Mouse (Mus musculus): ENCODE results near the gene Adat1. TPM values are rescaled to one million over a fixed set of nuclear protein-coding genes. Genes with fewer than 3 reads are reported as not detected.

The Adat1 gene
- polyA plus RNA-seq, 1 experiment from 2014 or later: 7.5 TPM

- peaks cover 9% of the 10 kb centered on the region; the same call in 1 of the 2 replicates for H3K36me3 ChIP-seq (ENCODE audit: control insufficient read depth, insufficient read depth, low read length)
- H3K9ac ChIP-seq (ENCODE audit: low read length): no peak overlapping the region
- H3K27me3 ChIP-seq (ENCODE audit: control insufficient read depth, insufficient read depth, low read depth, low read length): no peaks in the 10 kb centered on the region
- peaks cover 18% of the 10 kb centered on the region for H3K4me1 ChIP-seq (replicated peaks; ENCODE audit: control insufficient read depth, insufficient read depth, low read length)
- H3K9me3 ChIP-seq (ENCODE audit: control insufficient read depth, low read length): no peaks in the 10 kb centered on the region
- no peak overlapping the region for H3K4me3 ChIP-seq (ENCODE audit: low read length)
- no peak overlapping the region for H3K27ac ChIP-seq (ENCODE audit: low read length)
- 88% methylated on average over 7 of the region's 7 CpGs for WGBS
- ATAC-seq (ENCODE audit: low read depth): no peak
- H3K4me2 ChIP-seq (ENCODE audit: low read depth, low read length): no peak overlapping the region
Observed at GRCm38 (mm10) chr8:112009558-112009957, 17.5 kb upstream of the Adat1 start.

DNA sequence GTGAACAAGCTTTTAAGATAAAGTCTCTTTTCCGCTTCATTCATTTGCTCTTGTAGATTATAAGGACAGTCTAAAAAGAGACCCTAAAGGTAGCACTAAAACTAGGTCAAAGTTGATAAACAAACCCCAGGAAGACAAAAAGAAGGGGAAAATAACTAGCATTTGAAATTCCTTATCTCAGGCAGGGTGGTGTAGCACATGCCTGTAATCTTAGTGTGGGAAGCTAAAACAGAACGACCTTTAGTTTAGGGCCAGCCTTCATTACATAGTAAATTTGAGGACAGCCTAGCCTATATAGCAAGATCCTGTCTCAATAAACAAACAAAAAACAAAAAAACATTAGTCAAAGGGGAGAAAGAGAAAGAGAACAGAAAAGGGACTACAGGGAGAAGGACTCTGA lies 15.6 kb upstream of the Adat1 start:
- H3K4me3 ChIP-seq (ENCODE audit: low read length): no peak overlapping the region
- no peak overlapping the region for H3K27ac ChIP-seq (ENCODE audit: low read length)
- no peaks in the 10 kb centered on the region for H3K9me3 ChIP-seq (ENCODE audit: control insufficient read depth, low read length)
- no peaks in the 10 kb centered on the region for H3K27me3 ChIP-seq (ENCODE audit: control insufficient read depth, insufficient read depth, low read depth, low read length)
- no peak for ATAC-seq (ENCODE audit: low read depth)
- WGBS: 99% methylated on average over 2 of the region's 2 CpGs
- H3K9ac ChIP-seq (ENCODE audit: low read length): no peak overlapping the region
- H3K36me3 ChIP-seq (ENCODE audit: control insufficient read depth, insufficient read depth, low read length): peaks cover 21% of the 10 kb centered on the region
- H3K4me1 ChIP-seq (replicated peaks; ENCODE audit: control insufficient read depth, insufficient read depth, low read length): peaks cover 12% of the 10 kb centered on the region
- H3K4me2 ChIP-seq (ENCODE audit: low read depth, low read length): no peak overlapping the region

- Histone ChIP-seq H3K27ac (ENCODE audit: low read length) (no peak overlapping the region), H3K9me3 (ENCODE audit: control insufficient read depth, low read length) (no peaks in the 10 kb centered on the region), H3K4me3 (ENCODE audit: low read length) (no peak overlapping the region), H3K27me3 (ENCODE audit: control insufficient read depth, insufficient read depth, low read depth, low read length) (no peaks in the 10 kb centered on the region), H3K4me2 (ENCODE audit: low read depth, low read length) (no peak overlapping the region), H3K36me3 (ENCODE audit: control insufficient read depth, insufficient read depth, low read length) (peaks cover 42% of the 10 kb centered on the region), H3K9ac (ENCODE audit: low read length) (no peak overlapping the region), H3K4me1 (replicated peaks; ENCODE audit: control insufficient read depth, insufficient read depth, low read length) (peaks cover 8% of the 10 kb centered on the region)
- 89% methylated on average over 6 of the region's 6 CpGs for WGBS
- no peak for ATAC-seq (ENCODE audit: low read depth)
Observed at GRCm38 (mm10) chr8:112005601-112006000, 13.5 kb upstream of the Adat1 start.

GRCm38 (mm10) chr8:112004754-112005153 lies 12.7 kb upstream of the Adat1 start:
- no peaks in the 10 kb centered on the region for H3K27me3 ChIP-seq (ENCODE audit: control insufficient read depth, insufficient read depth, low read depth, low read length)
- no peak overlapping the region for H3K4me3 ChIP-seq (ENCODE audit: low read length)
- H3K36me3 ChIP-seq (ENCODE audit: control insufficient read depth, insufficient read depth, low read length): peaks cover 50% of the 10 kb centered on the region
- H3K4me2 ChIP-seq (ENCODE audit: low read depth, low read length): no peak overlapping the region
- H3K4me1 ChIP-seq (replicated peaks; ENCODE audit: control insufficient read depth, insufficient read depth, low read length): no peaks in the 10 kb centered on the region; the same call in 1 of the 2 replicates
- no peaks in the 10 kb centered on the region for H3K9me3 ChIP-seq (ENCODE audit: control insufficient read depth, low read length)
- no peak overlapping the region for H3K9ac ChIP-seq (ENCODE audit: low read length)
- H3K27ac ChIP-seq (ENCODE audit: low read length): no peak overlapping the region
- no peak for ATAC-seq (ENCODE audit: low read depth)

DNA sequence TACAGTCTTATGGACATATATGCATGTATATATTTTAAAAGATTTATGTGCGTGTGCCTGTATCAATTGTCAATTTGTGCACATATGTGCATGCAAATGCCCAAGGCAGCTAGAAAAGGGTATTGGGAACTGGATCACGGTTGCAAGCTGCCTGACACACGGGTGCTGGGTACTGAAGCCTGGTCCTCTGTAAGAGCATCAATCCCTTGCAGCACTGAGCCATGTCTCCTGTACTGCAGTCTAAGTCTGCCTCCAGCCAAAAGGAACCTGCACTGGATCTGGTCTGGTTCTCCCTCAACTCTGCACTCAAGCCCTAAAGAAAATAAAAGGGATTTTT lies 569 bp upstream of the Adat1 start:
- 58% methylated on average over 3 of the region's 3 CpGs for WGBS
- ATAC-seq (ENCODE audit: low read depth): no peak
- peaks cover 38% of the 10 kb centered on the region for H3K36me3 ChIP-seq (ENCODE audit: control insufficient read depth, insufficient read depth, low read length)
- no peak overlapping the region for H3K27ac ChIP-seq (ENCODE audit: low read length)
- H3K9me3 ChIP-seq (ENCODE audit: control insufficient read depth, low read length): no peaks in the 10 kb centered on the region
- H3K4me2 ChIP-seq (ENCODE audit: low read depth, low read length): peak overlapping the region; percentile 68
- no peak overlapping the region for H3K4me3 ChIP-seq (ENCODE audit: low read length)
- peaks cover 3% of the 10 kb centered on the region; the same call in 1 of the 2 replicates for H3K4me1 ChIP-seq (replicated peaks; ENCODE audit: control insufficient read depth, insufficient read depth, low read length)
- no peaks in the 10 kb centered on the region for H3K27me3 ChIP-seq (ENCODE audit: control insufficient read depth, insufficient read depth, low read depth, low read length)
- H3K9ac ChIP-seq (ENCODE audit: low read length): no peak overlapping the region

DNA sequence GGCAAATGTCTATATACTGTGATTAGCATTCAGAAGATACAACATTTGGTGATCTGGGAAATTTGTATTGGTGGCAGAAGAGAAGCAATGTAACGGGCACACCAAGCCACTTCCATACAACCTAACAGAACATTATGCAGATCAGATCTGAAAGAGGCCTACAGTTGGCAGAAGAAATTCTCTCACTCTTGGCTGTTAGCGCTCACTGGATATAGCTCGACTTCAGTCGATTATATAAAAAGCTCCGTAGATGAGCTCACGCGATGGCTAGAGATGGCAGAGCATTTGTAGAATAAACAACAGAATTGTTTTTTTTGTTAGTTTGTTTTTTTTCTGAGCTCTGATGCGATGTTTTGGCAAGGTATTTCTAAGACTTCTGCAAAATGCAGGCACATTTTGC lies 824 bp downstream of the Adat1 start:
- Histone ChIP-seq H3K36me3 (ENCODE audit: control insufficient read depth, insufficient read depth, low read length) (peaks cover 26% of the 10 kb centered on the region), H3K27ac (ENCODE audit: low read length) (no peak overlapping the region), H3K4me2 (ENCODE audit: low read depth, low read length) (peak overlapping the region; percentile 68), H3K9ac (ENCODE audit: low read length) (peak overlapping the region; percentile 80), H3K4me3 (ENCODE audit: low read length) (peak overlapping the region; percentile 80), H3K4me1 (replicated peaks; ENCODE audit: control insufficient read depth, insufficient read depth, low read length) (peaks cover 3% of the 10 kb centered on the region; the same call in 1 of the 2 replicates), H3K27me3 (ENCODE audit: control insufficient read depth, insufficient read depth, low read depth, low read length) (no peaks in the 10 kb centered on the region), H3K9me3 (ENCODE audit: control insufficient read depth, low read length) (no peaks in the 10 kb centered on the region)
- ATAC-seq (ENCODE audit: low read depth): no peak
- WGBS: 42% methylated on average over 8 of the region's 8 CpGs

DNA sequence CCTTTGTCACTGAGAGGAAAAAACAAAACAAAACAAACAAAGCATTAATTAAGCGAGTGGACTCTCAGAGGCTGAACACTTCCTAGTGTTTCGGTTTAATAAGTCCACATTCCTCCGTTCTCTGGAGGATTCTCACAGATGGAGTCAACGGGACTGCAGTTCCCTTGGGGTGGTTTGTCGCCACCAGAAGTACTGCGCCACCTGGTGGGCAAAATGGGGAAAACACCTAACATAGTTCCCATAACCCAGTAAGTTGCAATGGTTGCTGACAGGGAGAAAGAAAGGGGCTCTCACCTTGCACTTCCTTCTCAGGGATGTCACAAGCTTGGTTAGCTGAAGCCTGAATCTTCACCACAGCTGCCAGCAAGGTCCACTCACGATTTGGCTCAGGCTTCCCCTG lies 2.2 kb downstream of the Adat1 start:
- H3K27ac ChIP-seq (ENCODE audit: low read length): no peak overlapping the region
- ATAC-seq (ENCODE audit: low read depth): 0 out of 2 replicates have a peak, but pooled peaks have one; percentile 18
- H3K4me3 ChIP-seq (ENCODE audit: low read length): no peak overlapping the region
- no peak overlapping the region for H3K4me2 ChIP-seq (ENCODE audit: low read depth, low read length)
- H3K9ac ChIP-seq (ENCODE audit: low read length): no peak overlapping the region
- 13% methylated on average over 7 of the region's 7 CpGs for WGBS
- H3K36me3 ChIP-seq (ENCODE audit: control insufficient read depth, insufficient read depth, low read length): peaks cover 23% of the 10 kb centered on the region
- no peaks in the 10 kb centered on the region for H3K9me3 ChIP-seq (ENCODE audit: control insufficient read depth, low read length)
- H3K27me3 ChIP-seq (ENCODE audit: control insufficient read depth, insufficient read depth, low read depth, low read length): no peaks in the 10 kb centered on the region
- H3K4me1 ChIP-seq (replicated peaks; ENCODE audit: control insufficient read depth, insufficient read depth, low read length): peaks cover 3% of the 10 kb centered on the region; the same call in 1 of the 2 replicates

GRCm38 (mm10) chr8:111984511-111984910 lies 7.6 kb downstream of the Adat1 start:
- Histone ChIP-seq H3K27me3 (ENCODE audit: control insufficient read depth, insufficient read depth, low read depth, low read length) (no peaks in the 10 kb centered on the region), H3K9ac (ENCODE audit: low read length) (no peak overlapping the region), H3K4me2 (ENCODE audit: low read depth, low read length) (no peak overlapping the region), H3K4me1 (replicated peaks; ENCODE audit: control insufficient read depth, insufficient read depth, low read length) (no peaks in the 10 kb centered on the region), H3K27ac (ENCODE audit: low read length) (no peak overlapping the region), H3K9me3 (ENCODE audit: control insufficient read depth, low read length) (no peaks in the 10 kb centered on the region), H3K4me3 (ENCODE audit: low read length) (no peak overlapping the region), H3K36me3 (ENCODE audit: control insufficient read depth, insufficient read depth, low read length) (peaks cover 18% of the 10 kb centered on the region)
- 69% methylated on average over 10 of the region's 10 CpGs for WGBS
- no peak for ATAC-seq (ENCODE audit: low read depth)

DNA sequence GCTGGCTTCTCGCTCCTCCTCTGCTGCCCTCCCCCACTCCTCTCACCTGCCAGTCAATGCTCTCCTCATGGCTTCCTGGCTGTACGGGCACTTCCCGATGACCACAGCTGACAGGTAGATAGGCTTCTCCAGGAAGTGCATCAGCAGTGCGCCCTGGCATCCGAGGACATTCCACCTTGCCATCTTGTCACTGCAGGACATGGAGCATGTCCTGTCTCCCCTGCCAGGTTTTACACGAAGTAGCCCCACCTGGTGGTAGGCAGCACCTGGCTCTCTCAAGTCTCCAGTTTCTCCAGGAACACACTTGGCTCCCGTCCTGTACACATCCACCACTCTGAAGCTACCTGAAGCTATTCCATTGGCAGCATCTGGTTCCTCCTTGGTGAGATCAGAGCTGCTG lies 10.0 kb downstream of the Adat1 start:
- no peak for ATAC-seq (ENCODE audit: low read depth)
- 69% methylated on average over 7 of the region's 7 CpGs for WGBS
- Histone ChIP-seq H3K9ac (ENCODE audit: low read length) (no peak overlapping the region), H3K4me3 (ENCODE audit: low read length) (no peak overlapping the region), H3K36me3 (ENCODE audit: control insufficient read depth, insufficient read depth, low read length) (peaks cover 14% of the 10 kb centered on the region), H3K4me2 (ENCODE audit: low read depth, low read length) (no peak overlapping the region), H3K27ac (ENCODE audit: low read length) (no peak overlapping the region), H3K4me1 (replicated peaks; ENCODE audit: control insufficient read depth, insufficient read depth, low read length) (no peaks in the 10 kb centered on the region), H3K9me3 (ENCODE audit: control insufficient read depth, low read length) (no peaks in the 10 kb centered on the region), H3K27me3 (ENCODE audit: control insufficient read depth, insufficient read depth, low read depth, low read length) (no peaks in the 10 kb centered on the region)

DNA sequence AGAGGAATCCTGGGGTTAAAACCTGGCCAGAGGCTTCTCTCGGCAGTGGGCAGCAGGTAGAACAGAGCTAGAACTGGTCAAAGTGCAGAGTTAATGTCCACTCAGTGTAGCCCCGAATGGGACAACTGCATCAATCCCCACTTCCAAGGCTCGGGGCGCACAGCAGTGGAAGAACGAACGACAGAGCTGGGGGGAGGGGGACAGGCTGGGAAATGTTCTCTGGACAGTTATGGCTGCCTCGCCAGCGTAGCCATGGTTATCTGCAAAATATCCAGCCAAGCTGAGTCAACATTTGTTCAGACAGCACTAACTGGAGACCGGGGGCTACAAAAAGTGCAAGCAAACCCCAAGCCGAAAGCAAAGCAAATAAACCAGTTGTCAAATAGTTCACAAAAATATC lies 14.0 kb downstream of the Adat1 start:
- Histone ChIP-seq H3K9ac (ENCODE audit: low read length) (no peak overlapping the region), H3K4me1 (replicated peaks; ENCODE audit: control insufficient read depth, insufficient read depth, low read length) (no peaks in the 10 kb centered on the region), H3K9me3 (ENCODE audit: control insufficient read depth, low read length) (no peaks in the 10 kb centered on the region), H3K4me3 (ENCODE audit: low read length) (no peak overlapping the region), H3K27me3 (ENCODE audit: control insufficient read depth, insufficient read depth, low read depth, low read length) (no peaks in the 10 kb centered on the region), H3K27ac (ENCODE audit: low read length) (no peak overlapping the region), H3K4me2 (ENCODE audit: low read depth, low read length) (no peak overlapping the region), H3K36me3 (ENCODE audit: control insufficient read depth, insufficient read depth, low read length) (peaks cover 29% of the 10 kb centered on the region)
- ATAC-seq (ENCODE audit: low read depth): no peak
- WGBS: 64% methylated on average over 10 of the region's 10 CpGs
